Mouse (Mus musculus) embryonic facial prominence, embryonic 15.5 days (tissue): ENCODE results near the gene Ccnjl. TPM values are rescaled to one million over a fixed set of nuclear protein-coding genes. Genes with fewer than 3 reads are reported as not detected.

Experiments
- ATAC-seq: fragments of 200-750 bp; cut with Nextera tagmentation; 2 replicates; pipeline ENCODE4 v1.8.0; 2017; ENCODE audit warnings: low read depth, moderate TSS enrichment; ENCODE audit not compliant: insufficient number of reproducible peaks, low FRiP score, low TSS enrichment
- H3K27ac ChIP-seq: fragments of 300-500 bp; sonication (generic); replicated peaks from 2 replicates; pipeline ENCODE4 v1.5.1; 2015; ENCODE audit warnings: mild to moderate bottlenecking, inconsistent platforms
- H3K27me3 ChIP-seq: fragments of 300-500 bp; sonication (generic); 2 replicates; pipeline ENCODE4 v1.6.1; 2015; ENCODE audit warnings: inconsistent platforms
- H3K36me3 ChIP-seq: fragments of 300-500 bp; sonication (generic); 2 replicates; pipeline ENCODE4 v1.6.1; 2015; ENCODE audit warnings: mild to moderate bottlenecking, inconsistent platforms
- H3K4me1 ChIP-seq: fragments of 300-500 bp; sonication (generic); 2 replicates; pipeline ENCODE4 v1.6.1; 2015; ENCODE audit warnings: inconsistent platforms
- H3K4me2 ChIP-seq: fragments of 300-500 bp; sonication (generic); replicated peaks from 2 replicates; pipeline ENCODE4 v1.6.1; 2015; ENCODE audit warnings: mild to moderate bottlenecking, inconsistent platforms
- H3K4me3 ChIP-seq: fragments of 300-500 bp; sonication (generic); replicated peaks from 2 replicates; pipeline ENCODE4 v1.5.1; 2015; ENCODE audit warnings: mild to moderate bottlenecking, inconsistent platforms
- H3K9ac ChIP-seq: fragments of 300-500 bp; sonication (generic); 2 replicates; pipeline ENCODE4 v1.6.1; 2015; ENCODE audit warnings: inconsistent platforms
- H3K9me3 ChIP-seq: fragments of 300-500 bp; sonication (generic); replicated peaks from 2 replicates; pipeline ENCODE4 v1.6.1; 2016; ENCODE audit warnings: inconsistent platforms
- WGBS: fragments of 180-500 bp; shearing (Covaris S2); methylation state at CpG from one replicate; pipeline ENCODE4 v1.1.7; 2015; 5-methylcytosine and 5-hydroxymethylcytosine counted together
- polyA plus RNA-seq: library from polyadenylated mRNA; unstranded; fragments of >200 nt; fragmentation: Nextera tagmentation; extraction: Ambion mirVana; gene quantifications from 2 replicates; pipeline ENCODE4 v1.2.1, GENCODE M21; 2015

Ccnjl gene
- polyA plus RNA-seq, 1 experiment from 2014 or later, result 10.9 TPM

GRCm38 (mm10) chr11:43631645-43632044, 103.1 kb downstream of the Ccnjl start:
- 81% methylated on average over 9 of the region's 9 CpGs for WGBS
- H3K36me3 ChIP-seq, result no peaks in the 10 kb centered on the region
- no peak overlapping the region for H3K9ac ChIP-seq
- no peak overlapping the region for H3K4me3 ChIP-seq
- ATAC-seq, result no peak
- no peak overlapping the region for H3K4me2 ChIP-seq
- H3K9me3 ChIP-seq, result no peaks in the 10 kb centered on the region
- H3K27me3 ChIP-seq, result no peaks in the 10 kb centered on the region
- no peak overlapping the region for H3K27ac ChIP-seq
- H3K4me1 ChIP-seq, result peaks cover 15% of the 10 kb centered on the region

GRCm38 (mm10) chr11:43632566-43632965, 104.0 kb downstream of the Ccnjl start:
- no peaks in the 10 kb centered on the region for H3K27me3 ChIP-seq
- ATAC-seq, result no peak
- 44% methylated on average over 4 of the region's 4 CpGs for WGBS

GRCm38 (mm10) chr11:43633165-43633564, 104.6 kb downstream of the Ccnjl start:
- 0 out of 2 replicates have a peak, but pooled peaks have one; percentile 20 for ATAC-seq
- Histone ChIP-seq H3K9ac (no peak overlapping the region), H3K4me2 (no peak overlapping the region), H3K9me3 (no peaks in the 10 kb centered on the region), H3K36me3 (no peaks in the 10 kb centered on the region), H3K4me3 (no peak overlapping the region), H3K27me3 (no peaks in the 10 kb centered on the region), H3K27ac (no peak overlapping the region), H3K4me1 (peaks cover 7% of the 10 kb centered on the region)
- WGBS, result 83% methylated on average over 6 of the region's 6 CpGs

More at GRCm38 (mm10) chr11:43632566-43632965, 104.0 kb downstream of the Ccnjl start:
- Histone ChIP-seq H3K9ac (no peak overlapping the region), H3K4me2 (no peak overlapping the region), H3K27ac (no peak overlapping the region), H3K4me3 (no peak overlapping the region), H3K36me3 (no peaks in the 10 kb centered on the region), H3K9me3 (no peaks in the 10 kb centered on the region), H3K4me1 (peaks cover 7% of the 10 kb centered on the region)

- WGBS, result 17% methylated on average over 19 of the region's 19 CpGs
These were observed 105.2 kb downstream of the Ccnjl start for GRCm38 (mm10) chr11:43633658-43634401.

More at GRCm38 (mm10) chr11:43633658-43634401, 105.2 kb downstream of the Ccnjl start:
- Histone ChIP-seq H3K4me3 (no peak overlapping the region), H3K36me3 (no peaks in the 10 kb centered on the region), H3K9ac (no peak overlapping the region), H3K9me3 (no peaks in the 10 kb centered on the region), H3K4me2 (peak overlapping the region; percentile 29), H3K4me1 (peaks cover 7% of the 10 kb centered on the region), H3K27me3 (no peaks in the 10 kb centered on the region), H3K27ac (no peak overlapping the region)
- ATAC-seq, result peak; percentile 54; the same call in 1 of the 2 replicates

Other genes with a start within 250 kb of the Ccnjl start
- 76.3 and 83.4 TPM in 2 replicates for gene Pttg1, start 102.5 kb upstream of the Ccnjl start, polyA plus RNA-seq
- gene Slu7, start 95.0 kb upstream of the Ccnjl start, polyA plus RNA-seq, result 56.9 and 58.5 TPM in 2 replicates
- 30.4 and 38.4 TPM in 2 replicates for gene C1qtnf2, start 54.5 kb upstream of the Ccnjl start, polyA plus RNA-seq
- 2.8 and 3.4 TPM in 2 replicates for gene 4933415A04Rik, start 58.3 kb downstream of the Ccnjl start, polyA plus RNA-seq
- gene Fabp6, start 72.8 kb downstream of the Ccnjl start, polyA plus RNA-seq, result 1.1 and 1.2 TPM in 2 replicates
- 25.0 and 25.1 TPM in 2 replicates for gene Pwwp2a, start 153.2 kb downstream of the Ccnjl start, polyA plus RNA-seq
- gene Ttc1, start 219.2 kb downstream of the Ccnjl start, polyA plus RNA-seq, result 60.5 and 64.5 TPM in 2 replicates